Mouse (Mus musculus) G1E (cell line): ENCODE data around the gene Ptprb. TPM values are rescaled to one million over a fixed set of nuclear protein-coding genes. Genes with fewer than 3 reads are reported as not detected.

Experiments used
- ATAC-seq: 2 replicates; pipeline ENCODE4 v1.8.0; 2016; ENCODE audit warnings: mild to moderate bottlenecking; ENCODE audit not compliant: insufficient number of reproducible peaks, poor library complexity, low FRiP score, severe bottlenecking; ENCODE audit errors: extremely low read depth
- DNase-seq: peaks from one replicate; pipeline ENCODE4 v3.0.0; 2012; ENCODE audit warnings: low spot score
- H3K27me3 ChIP-seq: 2 replicates; pipeline ENCODE4 v1.6.1; 2012; ENCODE audit warnings: mild to moderate bottlenecking, low read length, inconsistent platforms; ENCODE audit not compliant: insufficient read depth
- H3K36me3 ChIP-seq: replicated peaks from 2 replicates; pipeline ENCODE3; 2012; ENCODE audit warnings: mild to moderate bottlenecking, inconsistent platforms
- H3K4me1 ChIP-seq: 2 replicates; pipeline ENCODE4 v1.6.1; 2012; ENCODE audit warnings: low read depth, low read length, inconsistent platforms, mixed read lengths; ENCODE audit not compliant: insufficient read depth
- H3K4me3 ChIP-seq: 2 replicates; pipeline ENCODE4 v1.5.1; 2012; ENCODE audit warnings: low read depth, mild to moderate bottlenecking, inconsistent platforms, low read length, moderate library complexity, mixed read lengths
- H3K9me3 ChIP-seq: replicated peaks from 2 replicates; pipeline ENCODE4 v1.6.1; 2012; ENCODE audit warnings: inconsistent platforms
- CTCF ChIP-seq: IDR thresholded peaks from 2 replicates; pipeline ENCODE4 v1.5.1; 2012; ENCODE audit warnings: low read depth, low read length, inconsistent platforms, mixed read lengths
- GATA1 ChIP-seq: IDR thresholded peaks from 2 replicates; pipeline ENCODE4 v1.6.1; 2012; ENCODE audit warnings: borderline replicate concordance, low read length, inconsistent platforms, mixed read lengths
- GATA2 ChIP-seq: IDR thresholded peaks from 2 replicates; pipeline ENCODE4 v1.6.1; 2012; ENCODE audit warnings: low read depth, low read length, inconsistent platforms, borderline replicate concordance
- POLR2AphosphoS5 ChIP-seq: IDR thresholded peaks from 2 replicates; pipeline ENCODE4 v1.6.1; 2012; ENCODE audit warnings: low read depth, low read length, inconsistent platforms; ENCODE audit not compliant: insufficient replicate concordance
- TAL1 ChIP-seq: conservative IDR thresholded peaks from 2 replicates; pipeline ENCODE4 v1.6.1; 2012; ENCODE audit warnings: low read depth, low read length, inconsistent platforms, mixed read lengths
- polyA plus RNA-seq: library from polyadenylated mRNA; stranded (reverse); fragments of >175 nt; gene quantifications from 2 replicates; pipeline ENCODE4 v1.2.3, GENCODE M21; 2012
- total RNA-seq, 2 experiments: library from RNA; stranded (forward) in 1 of 2; stranded (reverse) in 1 of 2; fragments of 200-1000 nt in 1 of 2; fragments of >200 nt in 1 of 2; fragmentation: Nextera tagmentation in 1 of 2; gene quantifications; 2 replicates each; pipeline ENCODE4 v1.2.3; 2014 to 2017

Ptprb gene
- total and polyA plus RNA-seq, 3 experiments, result 0.44 TPM; not detected in 2

DNA sequence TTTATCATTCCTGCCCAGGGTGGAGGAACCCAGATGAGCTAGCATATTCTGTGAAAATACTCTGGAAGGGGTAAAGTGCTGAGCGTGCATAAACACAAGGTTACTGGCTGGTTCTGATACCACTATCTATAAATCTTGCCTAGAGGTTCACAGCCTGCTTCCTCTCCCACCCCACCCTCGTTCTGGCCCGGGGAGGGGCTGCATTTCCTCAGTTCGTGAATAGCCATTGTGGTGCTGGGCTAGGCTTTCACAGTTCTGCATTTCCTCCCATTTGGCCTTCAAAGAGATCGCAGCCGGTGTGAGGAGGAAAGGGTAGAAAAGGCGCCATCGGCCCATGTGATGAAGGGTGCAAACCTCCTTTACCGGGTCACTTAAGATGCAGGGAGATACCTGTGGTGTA lies 12.8 kb downstream of the Ptprb start:
- peaks cover 66% of the 10 kb centered on the region for H3K9me3 ChIP-seq
- DNase-seq (no peak), ATAC-seq (no peak)
- H3K4me1 ChIP-seq, result no peaks in the 10 kb centered on the region
- TF ChIP-seq GATA2 (no peak), POLR2AphosphoS5 (no peak), TAL1 (no peak), GATA1 (no peak), CTCF (no peak)
- H3K36me3 ChIP-seq, result no peaks in the 10 kb centered on the region
- H3K27me3 ChIP-seq, result no peaks in the 10 kb centered on the region
- no peak overlapping the region for H3K4me3 ChIP-seq

- no peak overlapping the region for H3K4me3 ChIP-seq
- H3K4me1 ChIP-seq, result no peaks in the 10 kb centered on the region
- H3K36me3 ChIP-seq, result no peaks in the 10 kb centered on the region
- H3K9me3 ChIP-seq, result peaks cover 54% of the 10 kb centered on the region
- TF ChIP-seq TAL1 (no peak), POLR2AphosphoS5 (no peak), GATA1 (no peak), CTCF (no peak), GATA2 (no peak)
- ATAC-seq (no peak), DNase-seq (no peak)
- no peaks in the 10 kb centered on the region for H3K27me3 ChIP-seq
These were observed 15.2 kb downstream of the Ptprb start for GRCm38 (mm10) chr10:116290483-116290882.

- Histone ChIP-seq H3K4me3 (no peak overlapping the region), H3K36me3 (no peaks in the 10 kb centered on the region), H3K9me3 (peaks cover 54% of the 10 kb centered on the region), H3K4me1 (no peaks in the 10 kb centered on the region), H3K27me3 (no peaks in the 10 kb centered on the region)
- TF ChIP-seq CTCF (no peak), GATA2 (no peak), POLR2AphosphoS5 (no peak), GATA1 (no peak), TAL1 (no peak)
- ATAC-seq (no peak), DNase-seq (no peak)
These were observed 15.9 kb downstream of the Ptprb start for GRCm38 (mm10) chr10:116291153-116291755.

- TF ChIP-seq GATA2 (no peak), TAL1 (no peak), POLR2AphosphoS5 (no peak), CTCF (no peak), GATA1 (no peak)
- no peak for ATAC-seq
These were observed 21.1 kb downstream of the Ptprb start for GRCm38 (mm10) chr10:116296439-116296838.

DNA sequence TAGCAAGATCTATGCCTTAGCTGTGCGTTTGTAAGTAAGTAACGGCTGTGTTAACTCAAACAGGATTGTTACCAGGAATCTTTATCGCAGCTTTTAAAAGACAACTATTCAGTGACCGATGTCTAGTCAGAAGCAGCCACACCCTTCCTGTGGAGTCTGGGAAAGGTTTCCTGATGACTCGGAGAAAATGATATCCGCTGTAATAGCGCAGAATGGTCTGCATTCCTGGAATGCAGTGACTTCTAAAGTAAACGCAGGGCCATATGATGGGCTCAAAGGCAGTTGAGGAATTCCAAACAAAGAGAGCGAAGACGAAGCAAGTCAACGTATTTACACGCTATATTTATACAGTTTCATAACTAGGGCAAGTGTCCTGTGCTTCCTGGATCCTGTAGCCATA lies 22.5 kb downstream of the Ptprb start:
- Histone ChIP-seq H3K27me3 (no peaks in the 10 kb centered on the region), H3K4me1 (no peaks in the 10 kb centered on the region), H3K36me3 (no peaks in the 10 kb centered on the region), H3K4me3 (no peak overlapping the region), H3K9me3 (peaks cover 52% of the 10 kb centered on the region)
- DNase-seq (no peak), ATAC-seq (no peak)
- TF ChIP-seq POLR2AphosphoS5 (no peak), CTCF (no peak), GATA2 (no peak), TAL1 (no peak), GATA1 (no peak)

More at GRCm38 (mm10) chr10:116296439-116296838, 21.1 kb downstream of the Ptprb start:
- no peaks in the 10 kb centered on the region for H3K4me1 ChIP-seq
- H3K36me3 ChIP-seq, result no peaks in the 10 kb centered on the region
- no peaks in the 10 kb centered on the region for H3K27me3 ChIP-seq
- H3K9me3 ChIP-seq, result peaks cover 50% of the 10 kb centered on the region
- no peak overlapping the region for H3K4me3 ChIP-seq
- DNase-seq, result no peak

DNA sequence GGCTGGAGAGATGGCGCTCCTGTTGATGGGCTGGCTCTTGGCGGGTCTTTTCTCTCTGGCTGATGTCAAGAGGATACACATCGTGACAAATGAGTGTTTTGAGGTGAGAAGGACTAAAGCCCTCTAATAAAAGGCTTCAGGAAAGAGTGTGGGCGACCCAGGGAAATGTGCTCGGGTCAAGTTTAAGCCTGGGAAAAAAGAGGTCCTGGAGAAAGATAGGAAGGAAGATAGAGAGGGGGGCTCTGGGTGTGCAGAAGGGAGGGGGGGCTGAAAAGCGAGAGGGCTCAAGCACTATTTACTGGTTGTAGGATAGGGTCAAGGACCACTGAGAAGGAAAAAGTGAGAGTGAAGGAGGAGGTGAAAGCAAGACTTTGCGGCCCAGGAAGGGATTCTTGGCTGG lies 25.5 kb downstream of the Ptprb start:
- peaks cover 50% of the 10 kb centered on the region for H3K9me3 ChIP-seq
- no peaks in the 10 kb centered on the region for H3K4me1 ChIP-seq
- DNase-seq, result no peak
- H3K36me3 ChIP-seq, result no peaks in the 10 kb centered on the region
- H3K4me3 ChIP-seq, result no peak overlapping the region
- TF ChIP-seq GATA1, result no peak
- no peak for TF ChIP-seq TAL1
- TF ChIP-seq GATA2, result no peak
- TF ChIP-seq POLR2AphosphoS5, result no peak
- no peak for TF ChIP-seq CTCF
- no peak for ATAC-seq
- H3K27me3 ChIP-seq, result no peaks in the 10 kb centered on the region
